Mouse (Mus musculus) erythroblast, embryonic 14.5 days (primary cell): ENCODE results near the gene Orm3.

Source experiments
- GATA1 ChIP-seq: IDR thresholded peaks from 2 replicates; pipeline ENCODE4 v1.6.1; 2012; ENCODE audit warnings: low read length, inconsistent platforms, mixed read lengths
- TAL1 ChIP-seq: IDR thresholded peaks from 3 replicates; pipeline ENCODE4 v1.6.1; 2012; ENCODE audit warnings: low read length, inconsistent platforms, mixed read lengths

- TF ChIP-seq TAL1 = no peak
- no peak for TF ChIP-seq GATA1
These were observed 34.0 kb downstream of the Orm3 start for GRCm38 (mm10) chr4:63389887-63390528.
